Mouse (Mus musculus): Measurements from ENCODE around the gene Ptpre.

DNA sequence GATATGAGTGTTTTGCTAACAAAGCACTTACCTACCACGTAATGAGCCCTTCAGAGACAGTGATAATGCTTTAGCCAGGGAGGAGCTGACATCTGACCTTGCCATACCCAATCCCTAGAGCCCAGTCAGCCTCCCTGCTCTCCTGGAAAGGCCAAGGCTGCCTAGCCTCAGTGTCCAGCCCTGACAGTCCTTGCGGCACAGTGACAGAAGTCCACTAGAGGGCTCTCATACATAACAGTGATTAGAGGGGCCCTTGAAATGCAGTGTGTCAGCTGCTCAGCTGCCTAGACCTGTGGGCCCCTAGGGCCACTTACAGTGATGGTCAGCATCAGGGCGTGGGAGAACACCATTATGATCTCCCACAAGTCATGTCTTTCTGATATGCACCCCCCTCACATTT lies 42.0 kb upstream of the Ptpre start:
- TF ChIP-seq MAX (IDR thresholded peaks at IDR 0.05; ENCODE audit: low read depth) (no peak), MYOG (IDR thresholded peaks at IDR 0.05; ENCODE audit: control insufficient read depth in 1 of 3, insufficient read depth in 1 of 3, insufficient read length in 2 of 3, low read depth in 2 of 3) (no peak), POLR2A (IDR thresholded peaks at IDR 0.05; ENCODE audit: insufficient read length, low read depth) (no peak), POLR2AphosphoS2 (IDR thresholded peaks at IDR 0.05; ENCODE audit: insufficient read length, low read depth) (no peak), USF1 (IDR thresholded peaks at IDR 0.05; ENCODE audit: low read depth) (no peak), TCF3 (IDR thresholded peaks at IDR 0.05; ENCODE audit: insufficient read length, low read depth) (no peak), SRF (IDR thresholded peaks at IDR 0.05; ENCODE audit: control insufficient read depth, insufficient read length, low read depth) (no peak), E2F4 (IDR thresholded peaks at IDR 0.05; ENCODE audit: insufficient read depth) (no peak), REST (IDR thresholded peaks at IDR 0.05; ENCODE audit: insufficient read depth, insufficient read length) (no peak), TCF12 (IDR thresholded peaks at IDR 0.05; ENCODE audit: insufficient read depth, poor library complexity, severe bottlenecking) (no peak)

Measured in myocyte (in vitro differentiated cells).